Mouse (Mus musculus) spleen, adult 2 months (tissue): ENCODE measurements around the gene Cphx3.
"Not testable (repeated sequence)": the region's sequence is repeated elsewhere in the genome, so short reads cannot be mapped to it uniquely, and the experiment has no call there.

ENCODE experiments used
- CTCF ChIP-seq: fragments of 200-500 bp; IDR thresholded peaks from 2 replicates; pipeline ENCODE4 v1.5.1; 2011; ENCODE audit warnings: mild to moderate bottlenecking, inconsistent platforms; ENCODE audit not compliant: insufficient read depth, insufficient read length, insufficient replicate concordance; ENCODE audit errors: extremely low read depth
- POLR2A ChIP-seq: fragments of 200-500 bp; IDR thresholded peaks from 2 replicates; pipeline ENCODE4 v1.6.1; 2011; ENCODE audit warnings: low read depth, low read length, inconsistent platforms

GRCm38 (mm10) chr14:26119095-26119494, 37.0 kb downstream of the Cphx3 start:
- TF ChIP-seq POLR2A, CTCF: not testable (repeated sequence)
